Mouse (Mus musculus) adrenal gland, adult 18-20 months (tissue): ENCODE results near the gene Kif16b. TPM values are rescaled to one million over a fixed set of nuclear protein-coding genes. Genes with fewer than 3 reads are reported as not detected.
"Not testable (repeated sequence)": the region's sequence is repeated elsewhere in the genome, so short reads cannot be mapped to it uniquely, and the experiment has no call there.

Source experiments
- DNase-seq, 2 experiments: peaks; one replicate each; pipeline ENCODE4 v3.0.0; 2021 to 2022; ENCODE audit warnings: low spot score in 2 of 2
- total RNA-seq, 2 experiments: library from RNA; stranded (reverse); gene quantifications; 1 replicate in 1 of 2; 2 replicates in 1 of 2; pipeline ENCODE4 v1.2.3; 2021

Kif16b gene
- total RNA-seq, 2 experiments from 2014 or later: 20.9 to 23.9 TPM

- DNase-seq: no peak
Observed at GRCm38 (mm10) chr2:142599235-142599634, 302.1 kb downstream of the Kif16b start.

- DNase-seq: no peak
Observed at GRCm38 (mm10) chr2:142596176-142597170, 304.9 kb downstream of the Kif16b start.

GRCm38 (mm10) chr2:142590938-142591337 is 310.4 kb downstream of the Kif16b start:
- DNase-seq: no peak

GRCm38 (mm10) chr2:142590284-142590724 is 311.0 kb downstream of the Kif16b start:
- no peak for DNase-seq

GRCm38 (mm10) chr2:142589403-142590283 is 311.7 kb downstream of the Kif16b start:
- no peak for DNase-seq

- no peak for DNase-seq
Observed at GRCm38 (mm10) chr2:142585845-142586244, 315.5 kb downstream of the Kif16b start.

GRCm38 (mm10) chr2:142584851-142585737 is 316.2 kb downstream of the Kif16b start:
- no peak for DNase-seq

GRCm38 (mm10) chr2:142580449-142580848 is 320.9 kb downstream of the Kif16b start:
- no peak for DNase-seq

- DNase-seq: not testable (repeated sequence)
Observed at GRCm38 (mm10) chr2:142577414-142577813, 323.9 kb downstream of the Kif16b start.

GRCm38 (mm10) chr2:142569771-142570170 is 331.6 kb downstream of the Kif16b start:
- DNase-seq: no peak

Other genes starting within 250 kb of the Kif16b start
- gene Snrpb2, start 161.5 kb upstream of the Kif16b start, total RNA-seq: 10 to 100 TPM; 38.1 to 38.2 TPM
- gene Otor, start 176.9 kb upstream of the Kif16b start, total RNA-seq: not detected